Mouse (Mus musculus): ENCODE measurements at regions not wholly inside any gene's neighbourhood (a gene's known extent, or its start where the extent isn't known, plus 50 kb on each side); places are given as distances from the start of the nearest gene placed in this dataset.

- DNase-seq = no peak
- intact Hi-C loops (cut with DNase I; ENCODE audit: low total_unique reads) = no loop called here
Measured at GRCm38 (mm10) chr8:64422200-64422849, 216.3 kb upstream of the Tll1 start.

DNA sequence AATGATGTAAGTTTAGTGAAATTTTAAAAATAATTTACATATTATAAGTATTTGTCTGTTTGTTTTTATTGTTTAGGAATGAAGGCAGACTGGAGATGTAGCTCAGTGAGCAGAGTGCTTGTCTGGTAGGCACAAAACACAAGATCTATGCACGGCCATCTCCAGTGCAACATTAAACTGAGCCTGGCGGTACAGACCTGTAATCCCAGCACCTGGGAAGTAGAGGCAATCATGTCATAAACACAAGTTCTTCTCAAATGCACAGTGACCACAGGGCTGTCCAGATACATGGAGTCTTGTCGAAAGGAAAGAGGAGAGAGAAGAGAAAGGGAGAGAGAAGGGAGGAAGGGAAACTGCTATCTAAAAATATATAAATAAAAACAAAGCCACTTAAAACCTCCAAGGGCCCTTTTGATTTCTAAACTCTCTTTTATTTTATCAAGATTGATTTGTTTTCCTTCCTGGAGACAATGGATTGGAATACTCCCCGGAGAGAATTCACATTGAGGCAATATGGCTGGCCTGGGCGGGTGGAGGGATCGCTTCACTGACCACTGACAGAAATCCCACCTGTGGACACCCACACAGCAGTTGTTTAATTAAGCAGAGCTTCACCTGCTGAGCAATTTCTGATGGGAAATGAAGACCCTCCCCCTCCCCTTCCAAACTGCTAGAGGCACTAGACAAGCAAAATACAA lies 215.6 kb upstream of the Tll1 start:
- intact Hi-C loops (cut with DNase I; ENCODE audit: low total_unique reads) = no loop called here
- DNase-seq = no peak

DNA sequence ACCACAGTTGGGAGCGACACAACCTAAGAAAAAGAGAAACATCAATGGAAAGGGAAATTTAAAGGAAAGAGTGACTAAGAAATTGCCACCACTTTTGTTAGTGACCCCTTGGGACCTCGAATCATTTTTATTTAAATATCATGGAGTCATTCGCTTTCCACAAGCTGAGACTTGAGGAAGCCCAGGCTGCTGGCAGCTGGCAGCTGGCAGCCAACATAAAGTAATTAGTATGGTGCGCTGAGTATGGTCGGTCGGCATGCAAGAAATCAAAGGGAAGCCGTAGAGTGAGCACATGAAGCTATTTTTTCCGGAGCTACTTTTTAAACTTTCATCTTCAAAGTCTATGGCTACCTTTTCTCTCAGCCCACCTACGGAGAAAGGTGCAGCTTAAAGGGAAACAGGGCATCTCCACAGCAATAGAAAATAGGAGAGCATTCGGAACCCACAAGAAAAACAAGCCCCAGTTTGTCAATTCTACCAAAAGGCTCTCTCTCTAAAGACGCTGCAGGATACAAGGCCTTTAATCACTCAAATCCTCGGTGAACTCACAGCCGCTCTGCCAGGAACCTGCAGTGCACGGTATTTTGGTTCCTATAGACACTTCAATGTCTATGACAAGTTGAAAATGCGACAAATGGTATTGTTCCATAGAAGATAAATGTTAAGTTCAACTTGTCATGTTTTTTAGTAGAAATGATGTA lies 206.6 kb upstream of the Tll1 start:
- intact Hi-C loops (cut with DNase I; ENCODE audit: low total_unique reads) = no loop called here
- DNase-seq = no peak

DNA sequence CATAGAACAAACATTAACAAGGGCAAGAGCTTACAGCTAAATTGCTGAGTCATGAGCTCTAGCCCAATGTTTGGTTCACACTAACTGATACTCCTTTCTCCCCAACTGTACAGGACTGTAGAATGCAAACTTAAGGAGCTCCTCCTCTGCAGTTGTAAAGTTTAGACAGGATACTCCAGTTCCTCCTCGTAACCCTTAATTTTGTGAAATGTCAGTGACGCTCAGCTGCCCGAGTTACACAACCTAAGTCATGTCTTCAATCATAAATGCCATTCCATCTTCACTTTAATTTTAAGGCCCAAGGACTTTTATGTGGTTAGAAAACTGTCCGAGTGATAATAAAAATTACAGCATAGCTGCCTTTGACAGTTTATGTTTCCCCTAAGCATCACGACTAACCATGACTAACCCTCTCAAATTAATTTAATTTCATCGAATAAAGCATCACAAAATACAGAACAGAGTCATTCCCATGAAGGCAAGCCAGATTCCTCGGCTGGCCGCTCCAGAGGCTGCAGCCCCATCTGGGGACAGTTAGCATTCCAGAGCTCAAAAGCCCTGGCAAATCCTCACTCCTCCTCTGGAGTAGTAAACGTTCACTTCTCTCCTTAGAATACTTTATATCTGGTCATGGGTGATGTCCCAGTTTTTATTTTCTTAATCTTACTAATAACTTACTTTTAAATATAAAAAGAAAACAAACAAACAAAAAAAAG lies 200.9 kb upstream of the Tll1 start:
- peak; percentile 49 for DNase-seq
- intact Hi-C loops (cut with DNase I; ENCODE audit: low total_unique reads) = no loop called here

DNA sequence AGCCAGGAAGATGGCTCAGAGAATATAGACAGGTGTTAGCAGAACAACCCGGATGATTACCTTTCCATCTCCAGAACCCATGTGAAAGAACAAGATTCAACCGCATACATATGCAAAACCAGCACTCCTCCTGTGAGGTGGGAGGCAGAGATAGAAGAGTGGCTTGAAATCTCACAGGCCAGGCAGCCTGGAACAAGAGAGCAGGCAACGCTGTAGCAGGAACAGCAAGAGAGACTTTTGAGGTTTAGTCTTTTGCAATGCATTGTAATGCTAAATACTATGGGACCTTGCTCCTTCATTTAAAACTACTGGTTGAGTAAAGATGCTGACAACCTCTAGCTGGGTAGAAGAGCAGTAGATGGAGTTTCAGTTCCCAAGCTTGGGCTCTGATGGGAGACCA lies 193.5 kb upstream of the Tll1 start:
- intact Hi-C loops (cut with DNase I; ENCODE audit: low total_unique reads) = no loop called here
- DNase-seq = no peak

DNA sequence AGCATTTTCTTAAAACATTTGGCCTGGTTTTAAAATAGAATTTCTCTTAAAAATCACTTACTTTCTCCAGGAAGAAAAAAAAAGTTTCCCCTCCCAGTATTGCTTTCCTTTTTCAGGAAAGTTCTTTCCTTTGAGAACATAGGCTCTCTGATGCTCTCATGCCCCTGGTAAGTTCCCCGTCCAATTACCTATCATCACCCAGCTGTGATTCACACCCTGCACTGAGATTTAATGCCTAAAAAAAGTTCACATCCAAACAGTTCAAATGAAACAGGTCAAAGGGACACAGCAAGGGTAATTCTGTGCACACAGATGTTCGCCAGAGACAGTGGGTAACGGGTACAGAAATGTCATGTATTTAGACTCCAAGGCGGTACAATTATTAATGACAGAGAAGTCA lies 191.8 kb upstream of the Tll1 start:
- no peak for DNase-seq
- intact Hi-C loops (cut with DNase I; ENCODE audit: low total_unique reads) = loop anchor here (2.0 kb wide), 1 partner anchor 13 kb away; no protein-coding TSS in a partner anchor

GRCm38 (mm10) chr8:64395816-64396215 lies 189.7 kb upstream of the Tll1 start:
- DNase-seq = peak; percentile 48
- intact Hi-C loops (cut with DNase I; ENCODE audit: low total_unique reads) = loop anchor here (2.0 kb wide), 1 partner anchor 15 kb away; no protein-coding TSS in a partner anchor

DNA sequence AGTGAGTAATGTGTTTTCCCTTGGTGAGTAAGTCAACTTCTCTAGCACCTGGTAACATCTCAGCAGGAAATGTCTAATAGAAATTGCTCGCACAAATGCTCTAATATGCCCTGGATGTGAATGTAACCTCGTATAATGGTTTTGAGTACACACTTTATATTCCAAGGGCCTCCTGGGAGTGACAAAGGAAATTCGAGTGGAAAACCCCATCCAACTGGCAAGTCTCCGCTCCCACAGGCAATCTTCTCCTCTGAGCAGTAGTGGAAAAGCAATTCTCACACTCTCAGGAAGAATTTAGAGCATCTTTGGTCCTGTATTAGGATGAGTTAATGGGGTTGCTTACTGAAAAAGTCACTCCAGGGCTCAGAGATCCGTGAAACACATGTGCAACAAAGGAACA lies 183.4 kb upstream of the Tll1 start:
- intact Hi-C loops (cut with DNase I; ENCODE audit: low total_unique reads) = no loop called here
- peak; percentile 13 for DNase-seq

DNA sequence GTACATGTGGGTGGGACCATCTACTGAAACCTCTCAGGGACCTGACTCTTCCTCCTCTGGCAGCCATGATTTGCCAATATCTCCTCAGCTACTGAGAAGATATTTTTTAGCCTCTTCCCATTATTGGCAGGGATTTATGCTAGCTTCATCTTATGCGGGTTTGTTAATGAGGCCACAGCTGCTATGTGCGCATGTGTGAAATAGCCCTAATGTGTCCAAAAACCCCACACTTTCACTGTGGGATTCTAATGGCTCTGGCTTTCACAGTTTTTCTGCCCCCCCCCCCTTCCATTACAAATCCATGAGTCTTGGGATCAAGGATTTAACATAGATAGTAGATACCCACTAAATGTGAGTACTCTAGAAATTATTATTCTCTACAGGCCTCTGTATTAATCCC lies 182.2 kb upstream of the Tll1 start:
- intact Hi-C loops (cut with DNase I; ENCODE audit: low total_unique reads) = no loop called here
- DNase-seq = no peak

DNA sequence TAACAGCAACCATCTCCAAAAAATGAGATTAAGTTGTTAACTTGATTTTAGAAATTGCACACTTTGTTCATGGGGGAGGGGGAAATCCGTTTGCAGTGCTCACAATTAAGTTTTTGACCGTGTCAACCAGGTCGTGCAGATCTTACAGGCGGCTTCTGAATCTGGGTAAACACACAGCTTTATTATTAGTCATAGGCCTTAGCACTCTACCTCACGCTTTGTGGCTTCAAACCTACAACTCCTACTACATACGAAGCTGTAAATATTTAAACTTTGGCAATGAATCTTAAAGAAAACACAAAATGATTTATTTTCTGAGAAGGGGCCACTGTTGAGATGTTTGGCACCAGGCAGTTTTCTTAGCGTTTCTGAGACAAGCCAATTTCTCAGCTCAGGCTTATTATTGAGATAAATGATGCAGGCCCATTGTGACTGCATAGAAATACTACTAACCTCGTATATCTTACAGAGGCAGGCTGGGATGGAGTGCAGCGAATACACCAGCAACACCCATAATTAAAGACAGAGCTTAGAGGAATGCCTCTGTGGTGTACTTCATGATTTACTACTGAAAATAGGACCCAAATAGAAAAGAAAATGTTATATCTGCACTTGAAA lies 173.8 kb upstream of the Tll1 start:
- no peak for DNase-seq
- intact Hi-C loops (cut with DNase I; ENCODE audit: low total_unique reads) = no loop called here

- DNase-seq = no peak
- intact Hi-C loops (cut with DNase I; ENCODE audit: low total_unique reads) = no loop called here
Measured at GRCm38 (mm10) chr8:64377830-64378229, 171.8 kb upstream of the Tll1 start.

GRCm38 (mm10) chr8:64375509-64375908 lies 169.4 kb upstream of the Tll1 start:
- intact Hi-C loops (cut with DNase I; ENCODE audit: low total_unique reads) = no loop called here

GRCm38 (mm10) chr8:64374980-64375379 lies 168.9 kb upstream of the Tll1 start:
- intact Hi-C loops (cut with DNase I; ENCODE audit: low total_unique reads) = no loop called here
- no peak for DNase-seq

More at GRCm38 (mm10) chr8:64375509-64375908, 169.4 kb upstream of the Tll1 start:
- no peak for DNase-seq

- intact Hi-C loops (cut with DNase I; ENCODE audit: low total_unique reads) = no loop called here
- DNase-seq = no peak
Measured at GRCm38 (mm10) chr8:64369973-64370372, 163.9 kb upstream of the Tll1 start.

GRCm38 (mm10) chr8:64367906-64368305 lies 161.8 kb upstream of the Tll1 start:
- intact Hi-C loops (cut with DNase I; ENCODE audit: low total_unique reads) = no loop called here
- DNase-seq = no peak

DNA sequence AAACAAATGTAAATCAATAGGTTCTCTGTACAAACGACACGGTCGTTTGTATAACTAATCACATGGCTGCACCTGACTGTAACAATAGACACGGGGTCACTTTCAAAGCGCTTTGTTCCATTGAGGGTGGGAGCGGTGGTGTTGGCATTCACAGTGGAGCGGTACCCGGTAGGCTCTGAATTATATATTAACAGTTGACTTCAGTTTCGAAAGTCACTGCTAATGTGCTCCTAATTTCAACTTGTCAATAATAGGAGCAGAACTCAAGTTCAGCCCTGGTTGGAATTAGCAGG lies 160.8 kb upstream of the Tll1 start:
- DNase-seq = no peak
- intact Hi-C loops (cut with DNase I; ENCODE audit: low total_unique reads) = no loop called here

DNA sequence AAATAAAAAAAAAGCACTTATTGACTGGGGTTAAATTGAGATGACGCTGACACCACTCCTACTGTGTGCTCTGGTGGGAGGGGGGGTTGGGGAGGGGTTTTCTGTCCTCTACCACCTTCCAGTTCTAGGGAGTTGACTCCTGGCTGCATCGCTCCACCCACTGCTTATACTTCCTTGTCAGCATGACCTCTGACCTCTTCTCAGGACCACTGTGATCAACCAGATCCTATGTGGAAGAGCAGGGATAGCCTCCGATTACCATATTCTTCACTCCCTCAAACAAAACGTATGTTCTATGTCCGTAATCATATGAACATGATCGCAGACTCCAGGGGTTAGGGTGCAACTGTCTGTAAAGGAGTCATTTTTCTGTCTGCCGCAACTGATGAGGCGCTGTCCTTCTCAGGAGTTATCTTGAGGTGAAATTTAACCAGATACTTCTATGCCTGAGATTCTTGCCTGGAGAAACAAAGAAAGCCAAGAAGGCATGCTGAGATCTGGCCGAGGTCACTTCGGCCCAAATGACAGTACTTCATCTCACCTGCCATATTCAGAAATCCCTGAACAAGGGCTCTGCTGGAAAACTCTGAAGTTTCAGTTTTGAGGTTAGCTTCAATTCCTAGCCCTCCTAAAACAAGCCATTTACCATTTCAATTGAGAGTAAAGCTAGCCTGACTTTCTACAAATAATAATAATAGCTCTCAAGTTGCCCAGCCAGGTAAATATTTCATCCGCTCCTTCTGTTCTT lies 160.3 kb upstream of the Tll1 start:
- intact Hi-C loops (cut with DNase I; ENCODE audit: low total_unique reads) = no loop called here
- DNase-seq = no peak

DNA sequence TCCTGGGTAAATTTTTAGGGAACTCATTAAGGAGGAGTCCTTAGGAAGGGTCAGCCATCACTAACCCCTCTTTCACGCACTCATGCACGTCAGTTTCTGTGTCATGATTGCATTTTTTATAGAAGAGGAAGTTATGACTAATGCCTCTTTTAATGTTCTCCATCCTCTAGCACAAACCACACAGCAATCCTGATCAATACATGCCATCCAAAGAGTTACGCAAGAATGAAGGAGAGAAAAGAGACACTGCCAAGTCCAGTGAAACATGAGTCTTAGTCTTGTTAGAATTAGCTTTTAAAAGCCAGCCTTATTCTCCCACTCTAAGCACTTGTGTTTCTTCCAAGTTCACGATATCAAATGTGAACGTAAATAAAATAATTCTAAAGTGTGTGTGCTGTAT lies 151.0 kb upstream of the Tll1 start:
- DNase-seq = no peak
- intact Hi-C loops (cut with DNase I; ENCODE audit: low total_unique reads) = no loop called here

DNA sequence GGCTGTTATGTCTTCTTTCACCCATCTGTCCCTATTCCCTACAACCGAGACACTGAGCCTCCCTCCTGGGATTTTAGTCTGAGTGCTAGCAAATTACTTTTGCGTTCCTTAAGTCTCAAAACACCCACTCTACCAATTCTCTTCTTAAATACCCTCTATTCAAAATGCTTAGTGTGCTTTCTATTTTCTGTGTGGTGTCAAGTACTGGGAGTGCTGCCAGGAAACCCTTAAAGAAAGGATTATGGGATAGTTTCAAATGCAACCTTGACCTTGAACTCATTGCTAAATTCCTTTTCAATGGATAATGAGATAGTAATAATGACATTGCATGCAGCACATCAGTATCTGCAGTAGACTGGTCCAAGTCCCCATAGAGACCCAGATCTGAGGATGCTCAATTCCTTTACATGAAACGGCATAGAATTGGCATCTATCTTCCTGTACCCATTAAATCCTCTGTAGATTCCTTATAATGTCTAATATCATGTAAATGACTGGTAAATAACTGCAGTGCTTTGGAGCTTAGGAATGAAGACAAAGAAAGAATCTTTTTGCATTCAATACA lies 142.1 kb upstream of the Tll1 start:
- DNase-seq = no peak
- intact Hi-C loops (cut with DNase I; ENCODE audit: low total_unique reads) = no loop called here

Data from gastrocnemius, postnatal 14 days (tissue).